Mouse (Mus musculus) adrenal gland, adult 18-20 months (tissue): ENCODE data around the gene Camk1d. TPM values are rescaled to one million over a fixed set of nuclear protein-coding genes. Genes with fewer than 3 reads are reported as not detected.

ENCODE experiments used
- DNase-seq, 2 experiments: peaks; one replicate each; pipeline ENCODE4 v3.0.0; 2021 to 2022; ENCODE audit warnings: low spot score in 2 of 2
- long read RNA-seq, 2 experiments: library from polyadenylated mRNA; stranded (forward); transcript quantifications; one replicate each; pipeline ENCODE4 v2.0.0; 2021
- total RNA-seq, 2 experiments: library from RNA; stranded (reverse); gene quantifications; 1 replicate in 1 of 2; 2 replicates in 1 of 2; pipeline ENCODE4 v1.2.3; 2021

The Camk1d gene
- total RNA-seq, result 1 to 10 TPM; 7.8 to 8.1 TPM
- long read RNA-seq, experiment 1, result 0 reads
- long read RNA-seq, experiment 2, partial matches to known transcripts, result 0 of 2 reads
- long read RNA-seq, experiment 2, other reads (novel, unspliced or antisense), result 2 of 2 reads

DNA sequence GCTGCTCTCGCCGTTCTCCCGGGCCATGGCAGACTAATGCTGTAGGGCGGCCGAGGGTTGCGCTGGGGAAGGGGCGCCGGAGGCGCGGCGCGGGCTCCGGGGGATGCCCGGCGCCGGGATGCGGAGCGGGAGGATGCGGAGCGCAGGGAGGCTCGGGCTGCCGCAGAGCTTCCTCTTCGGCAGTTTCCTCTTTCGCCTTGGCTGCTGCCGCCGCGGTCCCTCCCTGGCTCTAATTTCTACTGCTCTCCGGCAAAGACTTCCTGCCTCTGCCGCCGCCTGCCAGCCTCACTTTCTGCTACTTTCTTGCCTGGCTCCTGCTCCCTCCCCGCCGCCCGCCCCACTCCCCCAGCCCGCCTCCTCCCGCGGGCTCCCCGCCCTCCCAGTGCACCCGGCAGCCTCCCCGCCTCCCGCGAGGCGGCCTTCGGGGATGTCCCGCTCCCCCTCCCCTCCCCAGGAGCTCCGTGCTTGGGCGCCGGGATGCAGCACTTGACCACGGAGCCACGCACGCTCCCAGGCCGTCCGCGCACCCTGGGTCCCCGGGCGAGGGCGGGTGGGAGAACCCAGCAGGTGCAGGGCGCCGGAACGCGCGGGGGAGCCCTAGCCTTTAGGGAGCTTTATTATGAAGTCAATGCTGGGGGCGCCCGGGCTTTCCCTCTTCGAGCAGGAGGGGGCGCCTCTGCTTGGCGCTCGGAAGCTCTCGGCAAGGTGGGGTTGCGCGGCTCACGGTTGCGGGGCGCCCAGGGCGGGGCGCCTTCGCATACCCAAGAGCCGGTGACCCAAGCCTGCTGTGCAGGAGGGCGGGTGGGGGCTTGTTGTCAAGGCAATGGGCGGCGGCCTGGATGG lies at the start of gene Camk1d:
TSS of gene Camk1d (minus strand) at position 305 of the 843 bp plus-strand sequence.
- peak; percentile 60 to 71 for DNase-seq

DNA sequence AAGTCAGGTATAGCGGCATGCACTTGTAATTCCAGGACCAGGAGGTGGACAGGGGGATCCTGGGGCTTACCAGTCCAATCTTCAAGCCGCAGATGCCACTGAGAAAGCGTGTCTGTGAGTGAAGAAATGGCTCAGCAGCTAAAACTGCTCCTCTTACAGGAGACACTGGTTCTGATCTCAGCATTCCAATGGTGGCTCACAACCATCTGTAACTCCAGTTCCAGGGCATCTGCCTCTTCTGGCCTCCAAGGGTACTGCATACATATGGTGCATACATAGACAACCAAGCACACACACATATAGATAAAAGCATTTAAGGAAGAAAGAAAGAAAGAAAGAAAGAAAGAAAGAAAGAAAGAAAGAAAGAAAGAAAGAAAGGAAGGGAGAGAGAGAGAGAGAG lies 47.7 kb upstream of the Camk1d start:
- no peak for DNase-seq

DNA sequence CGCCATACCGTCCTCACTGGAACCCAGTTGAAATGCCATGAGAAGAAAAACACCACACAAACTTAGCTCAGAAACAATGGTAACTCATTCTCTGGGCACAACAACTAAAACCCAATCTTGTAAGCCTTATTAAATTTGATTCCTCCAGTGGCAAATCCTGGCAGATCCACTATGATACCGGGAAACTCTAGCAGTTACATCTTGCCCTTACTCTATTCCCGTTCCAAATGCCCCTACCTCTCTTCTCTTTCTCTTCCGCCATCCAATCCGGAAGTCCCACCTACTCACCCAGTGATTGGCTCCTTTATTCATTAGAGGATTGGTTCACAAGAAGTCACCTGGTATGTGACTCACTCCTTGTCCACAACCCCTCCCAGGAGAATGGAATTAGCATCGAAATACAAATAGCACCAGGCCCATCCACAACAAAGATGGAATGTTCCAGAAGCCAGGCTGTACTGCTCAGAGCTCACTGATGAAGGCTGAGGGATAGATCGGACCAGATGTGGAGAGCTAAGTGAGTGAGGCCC lies 46.2 kb upstream of the Camk1d start:
- no peak for DNase-seq

DNA sequence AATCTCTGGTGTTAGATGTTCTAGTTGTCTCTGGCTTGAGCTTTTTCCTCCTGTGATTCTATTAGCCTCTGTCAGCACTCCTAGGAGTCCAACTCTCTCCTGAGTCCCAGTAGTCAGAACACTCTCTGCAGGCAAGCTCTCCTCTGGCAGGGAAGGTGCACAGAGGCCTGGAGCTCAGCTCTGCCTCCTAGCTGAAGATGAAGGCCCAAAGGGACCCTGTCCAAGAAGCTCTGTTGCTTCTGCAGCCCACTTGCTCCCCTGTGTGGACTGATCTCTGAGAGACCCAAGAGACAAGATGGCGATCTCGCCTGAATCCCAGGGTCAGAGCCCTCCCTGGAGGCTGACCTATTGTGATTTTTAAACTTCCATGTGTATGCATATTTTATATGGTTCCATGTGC lies 44.3 kb upstream of the Camk1d start:
- no peak for DNase-seq

DNA sequence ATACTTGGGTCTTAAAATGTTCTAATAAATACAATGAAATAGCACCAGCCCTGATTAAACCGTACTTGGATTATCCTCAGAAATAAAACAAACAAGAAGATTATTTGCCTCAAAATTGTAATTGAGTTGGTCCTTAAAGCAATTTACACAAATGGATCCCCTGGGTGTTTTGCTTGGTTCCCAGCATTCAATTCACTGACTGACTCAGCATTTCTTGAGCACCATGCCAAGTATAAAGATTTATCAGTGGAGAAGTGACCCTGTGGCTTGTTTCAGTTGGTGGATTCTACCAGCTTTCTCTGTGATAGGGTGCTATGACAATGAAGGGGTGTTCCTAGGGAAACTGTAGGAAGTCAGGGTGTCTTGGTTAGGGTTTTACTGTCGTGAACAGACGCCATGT lies 36.6 kb upstream of the Camk1d start:
- no peak for DNase-seq

DNA sequence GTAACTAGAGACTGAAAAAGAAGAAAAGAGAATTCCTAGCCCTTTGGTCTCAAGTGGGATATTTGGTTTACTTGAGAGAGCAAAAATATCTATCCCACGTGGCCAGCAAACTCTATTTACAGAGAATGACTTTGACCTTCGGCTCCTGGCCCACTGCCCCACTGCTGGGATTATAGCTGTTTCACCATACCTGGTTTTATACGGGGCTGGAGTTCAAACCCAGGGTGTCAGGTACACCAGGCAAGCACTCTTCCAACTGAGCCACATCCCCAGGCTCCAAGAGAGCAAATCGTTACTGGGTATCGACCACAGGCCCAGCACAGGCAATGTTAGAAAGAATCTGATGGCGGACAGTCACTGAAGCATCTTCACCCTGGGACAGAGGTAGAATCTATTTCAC lies 34.9 kb upstream of the Camk1d start:
- DNase-seq, result no peak

DNA sequence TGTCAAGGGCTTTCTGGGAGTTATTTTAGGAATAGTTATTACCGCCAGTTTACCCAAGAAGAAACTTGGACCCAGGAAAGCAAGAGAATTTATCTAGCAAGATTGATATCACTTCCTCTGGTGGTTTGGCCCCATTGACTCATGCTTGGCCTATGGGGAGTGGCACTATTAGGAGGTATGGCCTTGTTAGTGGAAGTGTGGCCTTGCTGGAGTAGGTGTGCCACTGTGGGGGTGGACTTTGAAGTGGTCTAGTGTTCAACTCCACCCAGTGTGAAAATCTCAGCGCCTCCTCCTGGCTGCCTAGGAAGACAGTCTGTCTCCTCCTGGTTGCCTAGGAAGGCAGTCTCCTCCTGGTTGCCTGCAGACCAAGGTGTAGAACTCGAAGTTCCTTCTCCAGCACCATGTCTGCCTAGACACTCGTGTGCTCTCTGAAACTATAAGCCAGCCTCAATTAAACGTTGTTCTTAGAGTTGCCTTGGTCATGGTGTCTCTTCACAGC lies 33.3 kb upstream of the Camk1d start:
- no peak for DNase-seq

DNA sequence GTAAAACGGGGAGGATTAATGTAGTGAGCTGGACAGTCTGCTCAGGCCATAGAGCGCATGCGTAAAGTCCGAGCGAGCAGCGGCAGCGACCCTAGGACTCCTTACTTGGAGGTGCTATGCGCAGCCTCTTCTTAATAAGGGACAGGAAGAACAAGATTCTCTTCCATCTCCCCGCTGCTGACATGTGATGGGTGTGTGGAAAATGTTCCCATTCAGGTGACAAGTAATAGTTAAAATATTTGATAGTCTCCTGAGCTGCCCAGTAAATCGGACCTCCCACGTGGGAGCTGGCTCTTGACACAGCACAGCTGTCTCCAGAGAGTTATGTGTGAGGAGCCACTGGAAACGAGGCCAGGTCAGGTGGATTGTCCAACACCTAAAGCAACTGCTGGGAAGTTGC lies 32.2 kb upstream of the Camk1d start:
- DNase-seq, result no peak

DNA sequence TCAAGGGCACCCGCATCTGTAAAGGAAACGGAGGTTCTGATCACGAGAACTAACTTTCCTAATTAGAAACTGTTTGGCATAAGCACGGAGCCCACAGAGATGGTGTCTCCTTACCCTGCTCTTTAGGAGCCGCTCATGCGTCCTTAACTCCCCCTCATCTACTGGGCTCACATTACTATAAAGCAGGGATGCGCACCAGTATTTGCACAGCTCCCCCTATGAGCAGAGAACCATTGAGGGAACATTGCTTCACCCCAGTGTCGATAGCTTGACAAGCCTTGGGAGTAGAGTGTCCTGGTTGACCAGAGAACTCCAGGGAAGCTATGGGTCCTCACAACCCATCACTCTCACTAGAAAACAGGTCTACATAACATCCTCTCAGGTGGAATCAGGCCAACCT lies 29.6 kb upstream of the Camk1d start:
- no peak for DNase-seq

DNA sequence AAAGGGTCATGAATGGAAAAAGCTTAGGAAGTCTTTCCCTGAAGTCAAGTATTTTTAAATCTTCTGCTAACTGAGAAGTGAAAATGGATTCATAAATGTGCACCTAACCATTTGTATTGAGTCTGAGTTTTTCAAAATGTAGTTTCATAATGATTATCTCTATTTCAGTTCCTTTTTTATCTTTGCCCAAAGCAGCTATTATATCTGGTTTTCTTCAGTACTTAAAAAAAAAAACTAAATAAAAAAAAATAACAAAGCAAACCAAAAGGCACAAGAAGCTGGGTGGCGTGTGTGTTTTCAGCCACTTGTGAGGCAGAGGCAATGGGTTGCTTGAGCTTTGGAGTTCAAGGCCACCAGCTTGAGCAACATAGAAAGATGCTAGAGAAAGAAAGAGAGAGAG lies 26.6 kb upstream of the Camk1d start:
- no peak for DNase-seq

DNA sequence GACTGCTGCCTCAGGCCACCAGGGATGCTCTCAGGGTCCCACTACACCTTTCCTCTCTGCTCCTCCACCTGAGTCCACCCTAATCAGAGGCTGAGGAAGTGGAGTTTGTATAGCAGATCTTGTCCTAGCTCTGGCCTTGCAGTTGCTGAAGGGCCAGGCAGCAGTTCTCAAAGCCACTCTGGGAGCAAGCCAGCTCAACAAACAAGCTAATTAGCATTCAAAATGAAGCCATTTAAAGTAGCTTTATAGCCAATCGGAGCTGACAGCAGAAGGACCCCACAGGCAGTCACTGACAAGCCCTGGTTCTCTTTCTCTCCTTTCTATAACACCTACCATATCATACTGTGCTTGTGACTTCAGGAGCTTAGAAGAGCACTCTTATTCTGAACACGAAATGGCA lies 21.6 kb upstream of the Camk1d start:
- DNase-seq, result no peak

DNA sequence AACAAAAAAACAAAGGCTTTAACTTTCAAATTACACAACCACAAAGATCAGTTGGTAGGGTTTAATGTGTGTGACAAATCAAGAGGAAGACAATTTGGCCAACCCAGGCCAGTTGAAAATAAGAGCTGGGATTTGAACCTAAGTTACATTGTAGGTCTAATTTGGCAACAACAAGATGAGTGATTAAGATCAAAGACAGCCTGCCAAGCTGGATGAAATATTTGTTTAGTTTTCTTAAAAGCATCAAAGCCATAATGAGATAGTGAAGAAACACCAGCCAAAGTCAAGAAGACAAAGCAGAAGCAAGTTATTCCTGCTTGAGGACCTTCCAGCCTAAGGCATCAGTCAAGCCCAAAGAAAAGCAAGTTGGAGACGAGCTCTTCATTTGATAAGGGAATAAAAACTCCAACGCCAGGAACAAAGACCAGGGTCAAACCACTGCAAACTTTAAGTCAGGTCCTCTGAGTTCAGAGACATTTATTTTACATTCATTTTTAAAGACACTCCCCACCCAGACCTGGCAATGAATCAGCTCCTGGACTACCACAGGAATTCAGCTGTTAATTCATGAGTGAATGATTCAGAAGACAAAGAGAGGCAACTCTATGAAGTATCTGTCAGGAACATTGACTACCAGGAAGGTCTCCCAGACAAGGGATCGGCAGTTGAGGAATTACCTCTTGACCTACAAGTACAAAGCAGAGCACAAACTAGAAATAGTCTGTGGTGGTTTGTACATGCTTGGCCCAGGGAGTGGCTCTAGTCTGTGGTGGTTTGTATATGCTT lies 19.2 kb upstream of the Camk1d start:
- no peak for DNase-seq

DNA sequence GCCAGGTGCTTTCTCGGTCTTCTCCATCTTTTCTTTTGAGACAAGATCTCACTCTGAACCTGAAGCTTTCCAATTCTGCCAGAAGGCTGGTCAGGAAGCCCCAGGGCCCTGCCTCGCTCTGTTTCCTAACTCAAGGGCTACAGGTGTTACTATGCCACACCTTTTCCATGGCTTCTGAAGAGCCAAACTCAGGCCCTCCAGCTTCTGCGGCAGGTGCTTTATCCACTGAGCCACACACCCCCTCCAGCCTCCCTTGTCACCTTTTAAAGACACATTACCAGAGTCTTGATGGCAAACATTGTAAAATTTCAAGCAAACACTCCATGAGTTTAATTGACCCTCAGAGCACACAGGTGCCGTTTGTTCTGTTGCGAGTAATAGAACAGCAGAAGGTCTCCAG lies 17.7 kb upstream of the Camk1d start:
- DNase-seq, result no peak

DNA sequence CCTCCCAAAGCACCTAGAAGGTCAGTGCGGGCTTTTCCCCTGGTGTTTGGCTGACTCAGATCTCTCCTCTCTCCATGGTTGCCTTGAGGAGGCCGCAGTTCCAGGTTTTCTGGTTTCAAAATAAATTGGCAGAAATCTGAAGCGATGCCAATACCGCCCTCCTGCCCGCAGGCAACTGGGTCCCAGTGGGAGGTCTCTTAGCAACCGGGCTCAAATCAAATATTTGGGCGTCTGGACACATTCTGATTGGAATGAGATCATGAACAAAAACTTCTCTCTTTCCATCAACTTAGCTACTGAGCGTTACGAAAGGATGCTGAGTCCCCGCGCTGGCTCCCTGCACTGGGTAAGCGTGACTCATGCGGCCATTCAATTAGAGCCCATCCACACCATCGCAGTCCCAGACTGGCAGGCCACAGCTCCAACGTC lies 16.1 kb upstream of the Camk1d start:
- no peak for DNase-seq

DNA sequence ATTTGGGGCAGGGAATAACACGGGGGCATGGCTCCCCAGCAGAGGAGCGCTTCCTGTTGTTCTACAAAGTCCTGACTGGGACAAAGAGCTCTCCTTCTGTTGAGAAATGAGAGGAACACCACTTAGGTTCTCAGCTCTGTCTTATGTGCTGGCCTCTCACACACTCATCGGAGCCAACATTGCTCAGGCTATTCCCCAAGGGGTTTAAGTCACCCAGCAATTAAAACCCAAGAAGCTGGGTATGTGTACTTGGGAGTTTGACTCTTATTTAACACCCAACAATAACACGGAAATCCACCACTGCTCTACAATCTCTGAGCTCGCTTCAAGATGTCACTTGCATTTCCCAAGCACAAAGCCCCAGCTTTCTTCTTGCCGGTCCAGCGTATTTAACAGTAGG lies 15.6 kb upstream of the Camk1d start:
- DNase-seq, result no peak

DNA sequence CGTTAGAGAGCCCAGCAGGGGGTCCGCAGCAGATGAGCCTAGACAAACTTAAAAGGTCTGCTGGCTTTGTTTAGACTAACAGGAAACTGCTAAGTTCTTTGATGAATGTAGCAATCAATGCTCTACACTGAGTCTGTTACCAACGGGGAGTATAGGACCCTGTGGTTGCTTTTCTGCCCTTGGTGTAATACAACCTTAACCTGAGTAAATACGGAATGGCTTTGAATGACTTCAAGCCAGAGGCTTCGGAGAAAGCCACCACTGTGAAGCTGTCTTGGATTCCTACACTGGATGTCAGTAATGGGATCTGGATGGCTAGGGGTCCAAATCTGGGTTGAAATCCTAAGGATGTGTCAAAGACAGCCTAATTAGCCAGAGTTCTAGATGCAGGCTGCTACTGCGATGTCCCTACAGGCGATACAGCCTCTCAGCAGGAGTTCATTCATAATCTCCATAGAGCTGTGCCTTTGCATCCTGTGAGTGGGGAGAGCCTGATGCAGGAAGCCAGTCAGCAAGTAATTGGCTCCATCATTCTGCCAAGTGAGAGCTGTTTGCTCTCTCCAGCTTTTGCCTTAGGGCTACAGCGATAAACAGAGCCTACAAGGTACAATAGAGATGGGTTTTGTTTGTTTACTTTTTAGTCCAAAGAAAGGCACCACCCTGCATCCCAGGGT lies 10.8 kb upstream of the Camk1d start:
- DNase-seq, result no peak

DNA sequence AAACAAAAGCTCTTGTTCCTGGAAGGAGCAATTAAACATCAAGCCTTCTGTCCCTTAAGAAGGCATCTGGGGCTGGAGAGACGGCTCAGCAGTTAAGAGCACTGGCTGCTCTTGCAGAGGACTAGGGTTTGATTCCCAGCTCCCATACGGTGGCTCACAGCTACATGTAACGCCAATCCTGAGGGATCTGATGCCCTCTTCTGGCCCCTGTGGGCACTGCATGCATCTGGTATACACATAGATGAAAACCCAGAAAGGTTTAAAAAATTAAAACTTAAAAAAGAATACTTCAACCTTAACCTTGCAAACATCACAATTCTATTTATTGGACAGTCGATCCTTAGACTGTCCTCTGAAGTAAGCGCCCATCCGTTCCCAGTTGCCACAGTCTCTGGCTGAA lies 3.4 kb upstream of the Camk1d start:
- DNase-seq, result no peak

DNA sequence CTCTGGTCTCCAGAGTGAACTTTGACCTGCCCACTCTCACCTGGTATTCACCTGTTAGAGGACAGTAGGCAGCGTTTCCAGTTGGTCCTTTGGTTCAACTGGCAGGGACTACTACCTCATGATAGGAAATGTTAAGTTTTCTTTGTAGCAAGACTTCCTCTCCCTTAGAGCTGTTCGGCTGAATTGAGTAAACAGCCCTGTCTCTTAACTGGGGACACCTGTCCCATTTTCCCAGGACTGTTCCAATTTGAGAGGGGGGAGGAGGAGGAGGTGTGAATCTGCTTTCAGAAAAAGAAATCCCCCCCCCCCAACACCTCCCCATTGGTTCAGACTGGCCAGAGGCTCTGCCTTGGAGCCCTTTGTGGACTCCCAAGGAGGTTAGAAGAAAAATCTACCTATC lies 1.2 kb upstream of the Camk1d start:
- DNase-seq, result no peak

DNA sequence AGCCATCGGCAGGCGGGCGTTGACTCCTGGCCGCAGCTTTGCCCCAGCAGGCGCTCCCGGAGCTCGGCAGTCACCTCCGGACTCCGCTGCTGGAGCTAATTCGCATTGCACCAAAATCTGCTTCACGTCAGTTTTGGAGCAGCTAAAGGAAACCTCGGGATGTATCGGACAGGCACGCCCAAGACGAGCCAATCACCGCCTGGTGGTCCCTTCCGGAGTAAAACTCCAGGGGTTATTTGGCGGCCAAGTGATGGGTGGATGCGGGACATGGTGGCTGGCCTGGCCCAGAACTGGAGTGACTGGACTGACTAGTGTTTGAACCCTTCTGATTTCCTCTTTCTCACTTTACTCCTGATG lies 717 bp upstream of the Camk1d start:
- DNase-seq, result no peak

DNA sequence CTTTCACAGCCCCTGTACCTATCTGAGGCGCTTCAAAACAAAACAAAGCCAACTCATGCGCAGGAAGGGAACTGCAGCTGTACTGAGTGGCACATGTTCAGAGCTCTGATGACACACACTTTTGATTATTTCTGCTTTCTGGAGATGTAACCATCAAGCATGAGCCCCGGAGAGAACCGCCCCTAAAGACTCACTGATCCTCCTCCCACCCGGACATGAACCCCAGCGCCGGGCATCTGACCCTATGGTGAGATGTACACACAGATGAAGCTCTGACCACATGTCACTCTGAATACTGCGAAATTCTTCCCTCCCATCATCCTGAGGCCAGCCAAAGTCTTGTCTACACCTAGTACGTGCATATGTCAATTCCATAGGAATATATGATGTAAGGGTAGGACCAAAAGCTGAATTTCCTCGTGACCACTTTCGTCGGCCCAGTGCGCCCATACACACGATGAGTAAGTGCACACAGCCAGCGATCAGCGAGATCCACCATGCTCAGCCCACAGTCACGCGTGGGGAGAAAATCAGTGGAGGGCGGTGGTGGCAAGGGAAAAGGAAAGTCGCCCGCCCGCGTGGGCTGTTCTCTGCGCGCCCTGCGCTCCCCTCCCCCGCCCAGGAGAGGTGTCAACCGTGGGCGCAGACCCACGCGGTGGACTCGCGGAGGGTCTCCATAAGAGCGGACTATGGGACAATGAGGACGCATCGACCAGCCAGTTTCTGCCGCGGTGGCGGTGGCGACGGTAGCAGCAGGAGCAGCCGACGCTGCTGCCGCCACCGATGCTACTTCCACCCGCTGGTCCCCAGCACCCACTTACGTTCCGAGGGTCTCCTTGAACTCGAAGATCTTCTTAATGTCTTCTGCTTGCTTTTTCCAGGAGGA lies 747 bp downstream of the Camk1d start:
- peak; percentile 24 to 26 for DNase-seq
